Mouse (Mus musculus) left cerebral cortex, adult 11 months (tissue): Measurements from ENCODE around the gene Ripor2.

Experiments
- DNase-seq: peaks from one replicate; pipeline ENCODE4 v3.0.0; 2022; ENCODE audit warnings: low spot score

The Ripor2 gene

DNA sequence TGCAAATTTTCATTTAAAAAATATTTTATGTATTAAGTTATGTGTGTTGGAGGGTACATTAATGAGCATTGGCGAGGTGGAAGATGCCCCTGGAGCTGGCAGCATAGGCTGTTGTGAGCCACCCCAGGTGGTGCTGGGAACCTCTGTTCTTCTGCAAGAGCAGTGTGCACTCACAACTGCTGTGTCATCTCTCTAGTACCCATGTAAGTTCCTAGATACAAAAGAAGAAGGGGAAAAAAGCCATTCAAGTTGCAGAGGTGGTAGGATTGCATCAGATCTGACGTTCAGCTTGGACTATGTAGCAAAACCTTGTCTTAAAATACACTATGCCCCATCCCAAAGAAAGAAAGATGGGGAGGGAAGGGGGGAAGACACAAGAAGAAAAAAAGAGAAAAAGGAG, 65.5 kb downstream of the Ripor2 start:
- no peak for DNase-seq

GRCm38 (mm10) chr13:24648027-24648426, 66.0 kb downstream of the Ripor2 start:
- no peak for DNase-seq

- DNase-seq, result no peak
Measured at GRCm38 (mm10) chr13:24648668-24649067, 66.7 kb downstream of the Ripor2 start.

DNA sequence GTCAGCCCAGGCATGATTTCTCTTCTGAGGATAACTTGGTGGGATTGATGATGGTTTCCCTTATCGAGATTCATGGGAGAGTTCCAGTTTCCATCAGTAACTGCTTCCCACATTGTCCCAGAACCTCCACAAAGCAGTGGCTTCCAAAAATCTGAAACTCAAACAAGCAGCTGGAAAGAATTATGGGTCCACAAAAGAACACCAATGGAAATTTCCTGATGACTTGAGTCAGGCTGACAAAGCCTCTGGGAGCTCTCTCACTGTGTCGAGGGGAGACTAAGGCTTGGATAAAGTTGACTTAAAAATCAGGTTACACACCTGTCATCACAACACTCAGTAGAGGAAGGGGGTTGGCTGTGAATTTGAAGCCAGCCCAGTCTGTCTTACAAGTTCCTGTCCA, 67.1 kb downstream of the Ripor2 start:
- DNase-seq, result no peak

DNA sequence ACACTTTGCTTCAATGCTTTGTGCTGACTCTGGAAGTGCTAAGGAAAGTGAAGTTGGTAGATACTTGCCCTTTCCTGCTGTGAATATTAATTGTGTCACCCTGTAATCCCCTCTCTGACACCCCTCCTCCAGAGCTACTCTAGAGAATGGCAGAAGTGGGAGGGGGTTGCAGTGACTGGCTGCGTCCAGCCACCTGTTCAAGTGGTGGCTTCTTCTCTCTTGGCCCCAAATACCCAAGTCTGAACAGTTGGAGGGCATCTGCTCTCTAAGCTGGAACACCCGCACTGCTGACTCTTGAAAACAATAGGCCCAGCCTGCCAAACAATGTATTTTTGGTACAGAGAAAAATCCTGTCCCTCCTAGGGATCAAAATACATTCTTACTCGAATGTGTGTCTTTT, 69.0 kb downstream of the Ripor2 start:
- DNase-seq, result no peak

GRCm38 (mm10) chr13:24654919-24655635, 73.1 kb downstream of the Ripor2 start:
- DNase-seq, result no peak

- DNase-seq, result no peak
Measured at GRCm38 (mm10) chr13:24656719-24657497, 74.9 kb downstream of the Ripor2 start.

DNA sequence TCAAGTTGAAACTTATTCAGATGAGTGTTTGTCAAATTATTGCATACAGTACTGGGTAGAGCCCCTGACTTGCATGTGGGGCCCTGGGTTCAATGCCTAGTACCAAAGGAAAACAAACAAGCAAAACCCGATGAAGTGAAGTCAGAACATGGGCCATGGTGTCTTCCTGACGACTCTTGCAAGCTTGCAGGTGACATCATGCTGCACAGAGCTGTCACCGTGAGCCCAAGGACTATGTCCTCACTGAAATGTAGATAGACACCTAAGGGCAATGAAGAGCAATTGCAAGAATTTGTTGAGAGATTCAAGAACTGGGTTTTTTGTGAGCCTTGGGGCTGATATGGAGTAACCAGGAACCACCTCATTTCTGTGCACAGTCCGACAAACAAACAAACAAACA, 84.8 kb downstream of the Ripor2 start:
- DNase-seq, result no peak

GRCm38 (mm10) chr13:24668556-24668955, 86.6 kb downstream of the Ripor2 start:
- DNase-seq, result no peak

DNA sequence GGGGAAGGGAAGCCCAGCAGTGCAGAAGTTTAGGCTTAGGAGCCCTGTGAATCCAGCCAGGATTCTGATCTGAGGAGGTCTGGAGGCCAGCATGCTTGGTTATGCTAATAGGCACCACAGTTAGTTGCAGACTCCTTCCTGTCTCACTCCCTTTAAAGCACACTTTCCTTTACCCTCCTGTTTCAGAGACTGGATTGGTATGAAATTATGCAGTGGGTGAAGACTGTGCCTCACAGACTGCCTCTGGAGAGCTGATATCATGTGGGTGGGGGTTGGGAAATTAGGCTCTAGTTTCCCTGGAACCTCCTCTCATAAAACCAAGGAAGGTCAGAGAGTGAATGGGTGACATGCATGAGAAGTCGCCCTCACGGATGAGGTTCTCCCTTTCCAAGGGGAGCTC, 88.7 kb downstream of the Ripor2 start:
- DNase-seq, result no peak

DNA sequence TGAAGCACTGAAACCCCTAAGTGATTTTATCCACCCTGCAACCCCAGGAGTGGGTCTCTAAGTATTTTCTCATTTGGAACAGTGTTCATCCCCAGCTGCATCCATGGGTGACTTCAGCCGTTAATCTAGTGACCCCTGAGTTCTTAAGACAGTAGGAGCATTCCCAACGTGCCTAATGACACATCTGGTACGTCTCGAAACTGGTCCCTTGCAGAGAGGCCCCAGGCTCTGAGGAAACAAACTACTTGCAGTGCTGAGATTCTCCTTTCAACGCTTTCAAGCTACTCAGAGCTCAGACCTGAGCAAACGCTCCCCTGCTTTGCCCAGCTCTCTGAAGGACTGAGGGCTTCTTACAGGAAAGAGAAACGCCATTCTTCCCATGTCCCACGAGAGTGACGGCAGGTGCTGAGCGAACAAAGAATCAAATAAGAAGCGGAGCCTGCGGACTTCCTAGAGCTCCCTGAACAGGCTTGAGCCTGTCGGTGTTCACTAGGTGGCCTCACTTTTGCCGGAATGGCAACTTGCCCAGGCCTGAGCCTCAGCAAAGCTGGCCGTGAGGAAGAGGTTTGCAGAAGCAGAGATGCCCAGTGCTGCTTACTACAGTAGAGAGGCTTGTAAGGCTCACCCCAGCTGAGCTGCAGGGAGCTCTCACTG, 97.2 kb downstream of the Ripor2 start:
- no peak for DNase-seq

- no peak for DNase-seq
Measured at GRCm38 (mm10) chr13:24680951-24681350, 99.0 kb downstream of the Ripor2 start.

GRCm38 (mm10) chr13:24682346-24682745, 100.4 kb downstream of the Ripor2 start:
- DNase-seq, result no peak

GRCm38 (mm10) chr13:24684503-24684902, 102.5 kb downstream of the Ripor2 start:
- no peak for DNase-seq

DNA sequence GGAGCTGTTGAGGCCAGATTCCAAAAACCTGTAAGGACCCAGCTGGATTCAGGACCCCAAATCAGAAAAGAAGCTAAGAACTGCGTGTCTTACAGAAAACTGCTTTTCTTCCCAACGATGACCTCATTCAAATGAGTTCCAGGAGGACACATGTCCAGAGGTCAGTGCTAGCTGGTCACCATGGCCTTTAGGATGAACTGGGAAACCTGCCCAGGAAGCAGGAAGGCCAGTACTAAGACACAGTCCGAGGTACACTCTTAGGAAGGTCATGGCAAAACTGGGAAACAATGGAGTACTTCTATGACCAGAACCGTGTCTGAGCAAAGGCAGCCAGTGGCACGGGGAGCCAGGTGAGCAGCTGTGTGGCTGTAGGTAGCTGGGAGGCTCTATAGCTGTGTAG, 103.9 kb downstream of the Ripor2 start:
- no peak for DNase-seq

- peak; percentile 49 for DNase-seq
Measured at GRCm38 (mm10) chr13:24686705-24687665, 105.0 kb downstream of the Ripor2 start.

- no peak for DNase-seq
Measured at GRCm38 (mm10) chr13:24693312-24693711, 111.3 kb downstream of the Ripor2 start.

- no peak for DNase-seq
Measured at GRCm38 (mm10) chr13:24698746-24699145, 116.8 kb downstream of the Ripor2 start.

- DNase-seq, result no peak
Measured at GRCm38 (mm10) chr13:24702128-24702527, 120.1 kb downstream of the Ripor2 start.

GRCm38 (mm10) chr13:24709656-24710396, 127.8 kb downstream of the Ripor2 start:
- no peak for DNase-seq

DNA sequence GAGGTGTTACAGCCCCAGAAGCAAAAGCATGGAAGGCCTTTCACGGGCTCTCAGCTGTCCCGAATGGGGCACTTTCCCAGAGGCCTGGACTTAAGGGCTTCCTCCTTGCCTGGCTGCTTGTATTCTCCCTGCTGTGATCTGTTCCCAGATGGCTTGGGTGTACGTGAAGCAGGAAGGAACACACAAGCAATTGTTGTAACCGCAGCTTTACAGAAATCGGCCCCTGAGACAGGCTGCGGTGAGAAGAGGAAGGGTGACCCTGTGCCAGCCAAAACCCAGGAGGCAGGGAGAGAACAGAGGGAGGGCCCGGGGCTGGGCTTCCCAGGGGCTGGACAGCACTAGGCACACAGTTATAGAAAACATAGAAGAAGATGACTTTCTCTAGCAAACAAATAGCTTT, 129.0 kb downstream of the Ripor2 start:
- DNase-seq, result no peak
